Mouse (Mus musculus) R1 (cell line): ENCODE data around the gene Rsu1.
A peak's percentile ranks its signal among the peaks of the same experiment; 100 is the strongest.

ENCODE experiments used
- DNase-seq: peaks from one replicate; pipeline ENCODE4 v3.0.0-alpha.2; 2018; ENCODE audit warnings: low read depth, low spot score

Gene Rsu1

DNA sequence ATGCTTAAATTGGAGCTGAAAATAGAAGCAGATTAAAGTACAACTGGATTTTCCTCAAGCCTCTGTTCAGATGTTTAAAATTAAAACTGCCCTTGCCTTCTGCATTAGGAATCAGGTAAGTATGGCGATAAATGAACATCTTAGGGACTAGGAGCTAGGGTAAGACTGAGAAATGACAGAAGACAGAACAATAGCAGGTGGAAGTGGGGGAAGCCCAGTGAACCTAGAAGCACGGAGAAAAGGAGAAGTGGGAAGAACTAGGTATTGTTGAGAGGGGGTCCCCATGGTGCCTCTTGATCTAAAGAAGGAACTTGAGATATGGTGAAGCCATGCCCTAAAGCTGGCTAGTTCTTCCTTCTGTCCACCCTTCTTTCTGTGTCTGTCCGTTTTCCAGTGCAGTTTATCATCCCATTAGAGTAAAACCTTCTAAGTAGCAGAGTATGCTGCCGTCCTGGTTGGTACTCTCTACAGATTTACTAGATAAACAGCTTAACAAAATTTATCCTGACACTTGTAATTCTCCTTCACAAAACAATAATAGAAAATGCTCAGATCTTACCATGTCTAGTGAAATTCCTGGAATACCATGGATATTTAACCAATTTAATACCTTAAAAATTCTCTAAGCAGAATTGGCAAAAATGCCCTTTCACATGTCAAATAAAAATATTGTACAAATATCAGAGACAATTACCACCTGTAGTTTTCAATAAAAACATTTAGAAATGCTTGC is 101.9 kb downstream of the Rsu1 start:
- no peak for DNase-seq

DNA sequence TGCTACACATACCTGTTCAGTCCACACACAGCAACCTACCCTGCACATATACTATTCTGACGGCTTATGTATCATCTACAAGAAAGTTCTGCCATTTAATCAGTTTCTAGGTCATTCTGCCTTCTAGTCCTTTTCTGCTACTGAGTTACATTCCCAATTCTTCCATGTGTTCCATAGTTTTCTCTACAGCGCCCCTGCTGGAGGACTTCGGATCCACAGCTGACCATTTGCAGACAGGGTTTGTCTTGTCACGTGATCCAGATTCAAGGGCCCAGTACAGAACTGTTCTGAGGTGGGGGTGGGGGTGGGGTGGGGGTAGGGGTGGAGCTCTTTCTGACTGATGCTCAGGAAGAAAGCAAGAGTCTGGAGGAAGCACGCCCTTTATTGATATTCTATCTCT is 102.5 kb downstream of the Rsu1 start:
- peak; percentile 93 for DNase-seq

DNA sequence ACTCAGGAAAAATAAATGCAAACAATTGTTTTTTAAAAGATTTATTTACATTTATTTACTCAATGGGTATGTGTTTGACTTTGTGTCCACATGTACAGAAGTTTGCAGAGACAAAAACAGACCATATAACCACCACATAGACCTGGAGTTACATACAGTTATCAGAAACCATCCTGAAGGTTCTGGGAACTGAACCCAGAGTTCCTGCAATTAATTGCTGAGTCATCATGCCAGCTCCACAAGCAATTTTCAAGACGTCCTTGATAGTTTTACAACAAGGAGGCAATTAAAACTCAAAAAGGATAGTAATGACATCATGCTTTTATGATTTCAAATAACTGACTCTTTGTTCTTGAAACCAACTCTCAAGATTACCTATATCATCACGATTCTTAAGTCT is 109.5 kb downstream of the Rsu1 start:
- DNase-seq: no peak

DNA sequence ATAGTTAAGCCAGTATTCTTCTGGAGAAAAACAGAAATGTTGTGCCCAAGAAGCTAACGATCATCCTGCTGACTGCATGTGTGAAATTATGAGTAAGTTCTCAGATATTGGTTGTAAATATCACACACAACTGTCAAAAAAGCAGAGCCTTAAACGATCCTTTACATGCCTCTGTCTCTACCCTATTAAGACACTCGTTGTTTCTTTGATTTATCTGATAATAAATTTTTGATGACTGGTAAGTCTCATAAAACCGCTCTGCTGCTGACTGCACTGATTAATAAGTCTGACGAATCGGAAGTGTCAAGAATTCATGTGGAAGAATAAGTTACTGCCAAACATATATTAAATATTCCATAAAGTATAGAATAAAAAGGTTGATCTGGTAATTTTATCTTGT is 126.0 kb downstream of the Rsu1 start:
- no peak for DNase-seq

DNA sequence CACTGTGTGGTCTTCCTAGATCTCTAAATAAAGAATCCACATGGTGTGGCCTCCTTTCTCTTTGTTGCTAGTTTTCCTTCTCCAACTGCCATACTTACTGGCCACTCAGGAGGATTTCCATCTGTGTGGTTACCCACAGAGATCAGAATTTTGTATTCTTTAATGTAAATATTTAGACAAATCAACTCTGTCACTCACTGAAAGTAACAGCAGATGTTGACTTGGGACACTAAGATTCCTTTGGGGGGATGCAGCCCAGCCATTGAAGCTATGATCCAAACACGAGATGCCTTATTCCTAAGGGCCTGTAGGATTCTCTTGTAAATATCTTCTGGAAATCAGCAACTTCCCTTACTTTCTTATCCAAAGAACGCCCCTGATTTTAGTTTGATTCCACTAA is 136.3 kb downstream of the Rsu1 start:
- no peak for DNase-seq

DNA sequence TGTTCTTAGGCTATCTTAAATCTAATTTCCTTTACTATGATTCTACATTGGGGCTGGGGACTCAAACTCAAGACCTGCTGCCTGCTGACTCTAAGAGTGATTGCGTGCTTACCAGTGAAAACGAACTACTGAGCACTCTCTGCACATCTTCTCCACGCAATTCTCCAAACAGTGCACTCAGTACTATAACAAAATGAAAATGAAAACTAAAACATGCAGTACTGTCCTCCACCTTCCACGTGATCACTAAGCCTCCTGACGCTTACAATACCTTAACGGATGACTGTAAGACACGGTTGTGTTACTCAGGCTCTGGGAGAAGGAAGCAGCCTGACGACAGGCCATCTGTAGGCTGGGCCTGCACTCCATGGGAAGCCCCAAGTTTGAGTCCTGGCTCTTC is 138.4 kb downstream of the Rsu1 start:
- DNase-seq: no peak

DNA sequence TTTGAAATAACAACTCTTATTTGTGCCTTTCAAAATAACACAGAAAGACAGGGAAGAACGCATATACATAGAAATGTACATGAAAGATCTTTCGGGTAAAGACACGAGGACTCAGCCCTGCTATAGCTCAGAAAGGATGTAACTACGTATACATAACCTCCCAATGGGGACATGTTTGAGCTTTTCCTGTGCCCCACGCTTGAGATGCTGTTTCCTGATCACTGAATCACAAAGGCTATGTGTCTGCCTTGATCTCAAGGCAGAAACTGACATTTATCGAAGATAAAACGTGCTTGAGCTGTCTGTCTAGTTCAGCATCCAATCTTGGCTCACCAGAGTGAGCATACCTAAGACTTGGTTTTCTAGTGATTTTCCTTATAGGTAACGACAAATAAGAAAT is 138.8 kb downstream of the Rsu1 start:
- no peak for DNase-seq

DNA sequence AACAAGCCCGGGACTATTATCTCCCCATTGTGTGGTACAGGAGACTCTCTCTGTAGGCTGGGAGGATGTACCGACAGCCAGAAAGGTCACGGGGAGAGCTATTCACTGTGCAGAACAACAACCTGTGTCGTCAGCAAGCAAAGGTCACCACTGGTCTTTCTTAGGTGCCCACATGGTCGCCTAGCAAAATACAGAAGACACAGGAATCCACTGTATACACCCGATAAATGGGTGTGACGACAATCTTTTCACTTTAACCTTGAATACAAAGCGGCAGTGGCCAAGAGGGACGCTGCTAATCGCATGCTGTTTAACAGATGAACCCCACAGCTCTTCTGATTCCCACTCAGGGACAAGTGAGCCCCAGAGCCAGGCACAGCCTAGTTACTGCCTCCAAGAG is 141.4 kb downstream of the Rsu1 start:
- DNase-seq: peak; percentile 15

DNA sequence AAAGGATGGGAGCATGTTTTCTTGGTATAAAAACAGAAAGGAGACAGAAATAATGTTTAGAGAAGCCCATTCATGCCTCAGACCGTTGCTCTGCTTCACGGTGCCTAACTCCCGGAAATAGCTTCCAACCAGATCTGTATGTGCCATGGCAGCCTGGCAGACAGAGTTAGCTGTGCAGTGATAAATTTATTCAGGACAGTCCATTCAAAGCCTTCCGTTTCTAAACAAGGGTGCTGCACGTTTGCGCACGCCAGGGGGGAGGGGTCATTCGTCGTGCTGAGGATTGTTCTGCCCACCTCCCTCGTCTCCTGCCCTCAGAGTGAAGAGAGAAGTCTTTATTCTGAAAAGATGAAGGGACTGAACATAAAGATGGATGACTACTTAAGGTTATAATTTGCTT is 141.9 kb downstream of the Rsu1 start:
- DNase-seq: no peak

DNA sequence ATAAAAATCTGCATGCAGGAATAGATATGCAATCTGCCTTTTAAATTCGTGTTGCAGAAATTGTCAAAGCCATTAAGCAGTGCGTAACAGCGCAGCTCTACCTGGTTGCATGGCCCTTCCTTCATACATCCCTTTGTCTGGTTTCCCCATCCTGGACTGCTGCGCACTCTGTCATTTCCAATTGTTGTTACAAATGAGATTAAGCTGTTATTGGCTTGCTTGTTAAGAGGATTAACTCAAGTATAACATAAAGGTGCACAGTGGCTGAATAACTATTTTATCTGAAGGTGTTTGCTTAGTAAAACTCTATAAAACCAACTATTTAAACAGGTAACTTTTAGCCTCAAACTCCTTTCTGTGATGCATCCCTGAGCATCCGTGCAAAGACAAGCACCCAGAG is 150.8 kb downstream of the Rsu1 start:
- DNase-seq: no peak

DNA sequence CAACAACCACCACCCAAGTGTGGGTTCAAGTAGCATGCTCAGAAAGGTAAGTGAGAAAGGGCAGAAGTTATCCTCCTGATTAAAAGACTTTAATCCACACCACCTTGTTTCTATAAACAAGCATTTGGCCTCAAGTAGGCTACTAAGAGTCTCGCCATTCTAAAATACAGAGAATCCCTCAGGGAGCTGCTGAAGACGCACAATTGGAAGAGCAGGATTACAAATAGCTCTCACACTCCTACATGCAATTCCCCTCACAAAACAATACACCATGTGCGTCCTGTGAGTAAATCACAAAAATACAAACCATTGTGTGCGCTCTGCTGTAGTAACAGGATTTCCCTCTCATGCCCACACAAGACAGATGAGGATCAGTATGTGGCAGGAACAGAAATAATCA is 153.3 kb downstream of the Rsu1 start:
- no peak for DNase-seq

DNA sequence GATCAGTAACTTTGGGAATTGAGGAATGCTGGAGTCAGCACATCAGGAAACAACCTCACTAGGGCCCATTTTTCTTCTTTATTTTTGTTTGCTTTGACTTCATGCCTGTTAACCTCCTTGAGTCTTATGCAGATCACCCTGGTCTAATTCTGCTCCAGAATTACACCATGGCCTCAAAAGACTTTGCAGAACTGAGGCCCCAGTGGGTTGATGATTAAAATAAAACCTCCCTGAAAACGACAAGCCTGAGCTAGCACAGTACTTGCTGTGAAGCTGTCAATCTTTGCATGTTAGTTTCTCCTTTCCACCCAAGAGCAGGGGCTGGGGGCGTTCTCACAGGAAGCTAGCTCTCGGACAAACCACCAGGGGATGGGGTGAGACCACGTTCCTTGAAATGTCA is 164.7 kb downstream of the Rsu1 start:
- peak; percentile 12 for DNase-seq

DNA sequence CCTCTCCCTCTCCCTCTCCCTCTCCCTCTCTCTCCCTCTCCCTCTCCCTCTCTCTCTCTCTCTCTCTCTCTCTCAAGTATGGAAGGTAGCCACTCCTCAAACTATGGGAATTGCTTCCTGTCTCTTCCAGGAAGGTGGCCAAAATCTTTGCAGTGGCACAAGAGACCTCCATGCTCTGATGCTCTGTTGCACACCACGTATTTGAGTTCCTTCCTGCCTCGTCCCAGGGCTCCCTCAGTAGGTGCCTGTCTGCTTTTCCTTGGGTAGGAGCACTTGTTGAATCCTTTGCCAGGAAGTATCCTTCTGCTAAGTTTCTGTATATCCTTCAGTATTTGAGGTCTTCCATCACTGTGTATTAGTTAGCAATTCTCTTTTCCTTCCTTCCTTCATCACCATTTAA is 166.8 kb downstream of the Rsu1 start:
- no peak for DNase-seq

DNA sequence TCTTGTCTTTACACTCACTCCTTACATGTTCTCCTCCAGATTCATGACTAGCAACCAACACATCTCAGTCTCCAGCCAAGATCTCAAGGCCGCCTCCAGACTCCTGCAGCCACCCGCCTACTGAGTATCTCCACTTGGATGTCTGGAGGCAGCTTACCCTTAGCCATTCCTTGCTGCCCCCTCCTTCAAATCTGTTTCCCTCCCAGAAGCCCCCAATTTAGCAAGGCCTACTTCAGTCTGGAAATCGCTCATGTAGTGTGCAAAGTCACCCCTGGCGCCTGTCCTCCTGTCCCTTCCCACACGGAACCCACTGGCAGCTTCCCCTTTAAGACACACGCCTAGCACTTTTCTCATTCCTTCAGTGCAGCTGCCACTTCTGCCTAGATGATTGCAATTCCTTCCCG is 167.4 kb downstream of the Rsu1 start:
- DNase-seq: no peak

DNA sequence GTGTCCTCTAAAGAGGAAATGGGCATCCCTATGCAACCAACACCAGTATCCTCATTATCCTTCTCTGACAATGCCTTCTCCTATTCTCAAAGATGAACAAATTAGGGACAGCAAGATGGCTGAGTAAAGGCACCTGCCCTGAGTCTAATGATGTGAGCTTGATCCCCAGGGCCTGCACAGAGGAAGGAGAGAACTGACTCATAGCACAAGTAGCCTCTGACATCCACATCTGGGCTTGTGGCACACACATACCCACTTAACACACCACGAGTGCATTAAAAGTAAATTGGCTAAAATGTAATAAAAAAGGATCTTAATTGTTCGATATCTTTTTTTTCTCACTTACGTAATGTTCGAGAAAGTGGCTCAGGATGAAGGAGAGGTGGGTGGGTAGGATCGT is 177.2 kb downstream of the Rsu1 start:
- DNase-seq: no peak

DNA sequence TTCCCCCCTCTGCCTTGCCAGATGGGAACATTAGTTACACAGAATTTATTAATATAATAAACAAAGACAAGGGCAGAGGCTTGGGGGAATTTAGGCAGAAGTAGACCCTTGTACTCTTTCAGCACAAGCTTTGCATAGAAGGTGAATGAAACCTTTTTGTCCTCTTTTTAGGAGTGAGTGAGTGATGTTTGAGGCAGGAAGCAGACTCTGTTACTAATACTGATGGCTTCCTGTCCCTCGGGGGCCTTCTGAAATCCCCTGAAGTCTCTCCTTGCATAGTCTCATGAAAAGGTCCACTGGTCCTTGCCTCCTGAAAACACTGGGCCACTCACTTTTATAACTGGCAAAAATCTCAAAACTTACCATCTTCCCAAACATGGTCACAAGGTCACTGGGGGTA is 177.6 kb downstream of the Rsu1 start:
- DNase-seq: no peak

DNA sequence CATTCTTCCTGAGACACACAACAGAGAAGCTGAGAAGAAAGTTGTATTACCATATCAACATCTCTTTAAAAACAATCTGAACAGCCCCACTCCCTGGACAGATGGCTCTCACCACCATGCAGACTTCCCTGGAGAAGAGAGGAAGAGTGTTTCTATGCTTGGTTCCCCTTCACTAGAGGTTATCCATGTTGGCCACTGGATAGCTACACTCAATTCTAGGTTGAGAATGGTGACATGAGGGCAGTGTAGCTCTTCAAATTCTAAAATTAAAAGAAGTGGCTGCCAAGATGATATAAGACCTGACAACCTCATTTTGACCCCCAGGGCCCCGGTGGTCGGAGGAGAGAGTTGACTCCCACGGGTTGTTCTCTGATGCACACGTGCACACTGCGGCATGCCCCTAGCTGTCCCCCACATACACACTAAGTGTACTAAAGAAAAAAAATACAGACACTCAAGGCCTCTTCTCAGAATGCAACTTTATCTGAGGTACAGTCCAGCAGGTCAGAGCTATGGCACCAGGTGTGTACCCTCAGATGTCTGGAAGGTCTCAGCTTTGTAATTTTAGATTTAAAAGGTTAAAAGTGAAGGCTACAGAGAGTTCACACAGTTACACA is 179.7 kb downstream of the Rsu1 start:
- no peak for DNase-seq

DNA sequence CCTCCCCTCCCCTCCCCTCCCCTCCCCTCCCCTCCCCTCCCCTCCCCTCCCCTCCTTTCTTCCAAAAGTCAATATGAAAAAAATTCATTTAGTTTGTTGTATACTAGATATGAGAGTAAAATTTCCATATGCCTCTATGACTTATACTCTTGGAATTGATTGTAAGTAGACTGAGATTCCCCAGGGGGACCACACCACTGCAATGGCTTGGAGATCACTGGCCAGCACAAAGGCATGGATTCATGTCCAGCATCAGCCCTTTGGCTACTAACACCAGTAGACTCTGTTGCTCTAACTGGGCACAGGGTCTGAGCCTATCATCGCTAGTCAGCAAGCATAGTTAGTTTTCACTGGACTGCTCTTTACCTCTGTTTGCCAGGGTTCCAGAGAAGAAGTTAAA is 180.4 kb downstream of the Rsu1 start:
- DNase-seq: no peak

DNA sequence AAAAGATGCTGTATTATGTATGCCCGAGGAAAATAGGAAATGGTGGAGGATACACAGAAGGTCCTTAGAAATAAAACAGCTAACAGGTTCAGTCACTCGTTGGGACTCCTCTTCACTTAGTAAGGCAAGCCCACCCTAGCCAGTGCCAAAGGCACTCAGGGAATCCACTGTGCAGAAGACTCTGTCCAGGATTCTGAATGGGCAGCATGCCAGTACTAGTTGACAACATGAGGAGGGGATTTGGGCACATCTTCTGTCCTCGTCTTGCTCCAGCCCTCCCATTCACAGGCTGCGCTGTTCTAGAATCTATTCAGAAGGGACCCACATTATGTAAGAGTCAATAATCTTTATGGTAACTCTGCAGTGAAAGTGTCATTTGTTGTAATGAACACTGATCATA is 181.4 kb downstream of the Rsu1 start:
- no peak for DNase-seq

DNA sequence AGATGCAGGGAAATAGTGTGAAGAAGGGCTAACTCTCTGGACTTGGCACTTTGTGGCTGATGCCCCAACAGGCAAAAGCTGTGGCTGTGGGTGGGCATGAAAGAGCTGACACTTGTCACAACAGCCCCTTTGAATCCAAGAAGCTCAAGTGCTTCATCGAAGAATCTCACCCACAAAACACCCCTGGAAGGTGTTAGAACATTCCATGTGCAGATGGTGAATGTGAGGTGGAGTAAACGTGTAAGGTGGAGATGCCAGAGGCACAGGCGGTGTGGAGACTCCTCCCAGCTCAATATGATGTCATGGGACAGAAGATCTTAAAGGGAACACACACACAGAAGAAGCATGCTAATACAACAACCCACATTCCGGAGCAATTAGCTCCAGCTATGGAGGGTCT is 182.9 kb downstream of the Rsu1 start:
- no peak for DNase-seq

DNA sequence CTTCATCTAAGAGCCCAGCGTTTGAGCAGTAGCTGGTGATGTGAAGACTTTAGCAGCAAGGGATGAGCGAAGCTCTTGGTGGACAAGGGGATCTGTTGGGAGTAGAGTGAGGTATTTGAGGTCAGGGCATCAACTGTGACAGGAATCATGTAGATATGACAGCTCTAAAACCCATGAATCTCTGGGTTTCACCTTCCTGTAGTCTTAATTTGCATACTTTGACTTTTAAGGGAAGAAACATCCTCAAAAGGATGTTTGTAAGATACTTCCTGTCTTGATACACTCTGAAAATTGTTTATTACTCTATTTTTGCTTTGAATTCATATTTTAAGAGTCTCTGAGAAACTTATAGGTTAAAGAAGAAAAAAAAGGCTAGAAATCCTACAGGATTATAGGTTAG is 183.4 kb downstream of the Rsu1 start:
- no peak for DNase-seq

DNA sequence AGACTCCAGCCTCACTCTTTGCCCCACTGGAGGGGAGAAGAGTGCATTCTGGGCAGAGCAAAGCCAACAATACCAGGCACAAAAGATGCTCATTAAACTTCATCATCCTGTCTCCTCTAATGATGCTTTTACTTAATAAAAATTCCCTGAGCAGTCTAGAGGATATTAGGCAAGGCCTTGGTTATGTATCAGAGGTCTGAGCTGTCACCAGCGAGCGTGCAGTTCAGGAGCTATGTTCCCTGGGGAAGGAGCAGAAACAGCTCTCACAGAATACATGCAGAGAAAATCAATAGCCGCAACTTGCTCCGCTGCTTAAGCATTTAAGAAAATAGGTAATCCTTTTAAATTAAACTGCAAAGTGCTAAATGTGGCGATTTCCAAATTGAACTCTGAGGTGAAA is 187.0 kb downstream of the Rsu1 start:
- DNase-seq: no peak

DNA sequence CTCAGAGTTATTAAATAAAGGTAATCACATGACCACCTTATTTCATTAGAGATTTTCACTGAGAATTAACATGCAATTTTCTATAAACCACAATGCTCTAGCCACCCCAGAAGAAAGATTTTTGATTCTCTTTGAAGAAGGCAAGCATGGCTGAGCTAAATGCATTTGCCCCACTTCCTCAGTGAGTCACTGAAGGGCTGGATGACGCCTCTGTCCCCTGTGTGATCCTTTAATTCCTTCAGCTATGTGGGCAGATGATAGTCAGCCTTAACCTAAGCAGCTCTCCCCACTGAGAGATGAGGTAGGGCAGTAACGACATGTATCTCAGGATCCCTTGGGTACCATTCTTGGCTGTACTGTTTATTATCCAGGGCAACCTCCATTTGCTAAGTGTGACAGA is 190.7 kb downstream of the Rsu1 start:
- no peak for DNase-seq

DNA sequence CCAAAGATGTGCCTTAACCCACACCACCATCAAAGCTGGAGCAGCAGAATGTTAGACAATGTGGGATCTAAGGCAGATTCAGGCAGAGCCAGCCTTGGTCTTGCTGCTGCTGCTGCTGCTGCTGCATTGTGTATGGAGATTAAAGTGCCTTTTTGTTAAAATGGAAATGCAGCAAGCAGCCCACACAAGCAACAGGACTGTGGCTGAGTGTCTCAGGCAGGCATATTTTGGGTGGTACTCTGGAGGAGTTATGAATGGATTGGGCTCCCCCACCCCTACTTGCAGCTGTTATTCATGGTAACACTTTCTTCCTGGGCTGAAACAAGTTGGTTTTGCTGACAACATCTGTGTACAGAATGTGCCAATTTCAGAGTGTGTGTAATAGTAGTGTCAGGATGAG is 199.0 kb downstream of the Rsu1 start:
- DNase-seq: no peak
